Mouse (Mus musculus): ENCODE results near the gene Mup8. TPM values are rescaled to one million over a fixed set of nuclear protein-coding genes. Genes with fewer than 3 reads are reported as not detected.
"Not testable (repeated sequence)": the region's sequence is repeated elsewhere in the genome, so short reads cannot be mapped to it uniquely, and the experiment has no call there.

Mup8 gene
- not detected in 2 replicates for polyA plus RNA-seq (2015; fragmentation: Nextera tagmentation; extraction: Ambion mirVana)

DNA sequence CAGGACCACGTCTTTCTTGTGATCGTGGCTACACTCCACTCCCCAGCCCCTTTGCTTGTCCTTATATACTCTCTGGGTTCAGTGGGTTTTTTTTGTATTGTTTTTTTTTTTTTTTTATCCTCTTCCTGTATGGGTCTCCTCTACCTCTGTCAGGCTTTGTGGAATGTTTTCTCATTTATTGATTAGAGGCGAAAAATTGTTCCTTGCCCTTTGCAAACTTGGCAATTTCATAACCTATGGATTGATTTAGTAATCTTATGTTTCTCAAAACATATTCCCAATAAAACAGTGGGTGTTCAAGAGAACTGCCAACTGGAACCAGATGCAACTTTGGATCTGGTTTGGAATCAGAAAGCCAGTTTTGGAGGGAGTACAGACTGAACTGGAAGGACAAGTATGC is at the start of gene Mup8:
TSS of gene Mup8 (minus strand) at position 101 of the 400 bp plus-strand sequence.
- H3K27me3 ChIP-seq; H3K4me2 ChIP-seq; H3K36me3 ChIP-seq; H3K4me3 ChIP-seq (replicated peaks); ATAC-seq (replicated peaks; ENCODE audit: low FRiP score); H3K9ac ChIP-seq; H3K27ac ChIP-seq; H3K4me1 ChIP-seq; H3K9me3 ChIP-seq (replicated peaks): not testable (repeated sequence)
- 83% methylated on average over 3 of the region's 3 CpGs for WGBS

DNA sequence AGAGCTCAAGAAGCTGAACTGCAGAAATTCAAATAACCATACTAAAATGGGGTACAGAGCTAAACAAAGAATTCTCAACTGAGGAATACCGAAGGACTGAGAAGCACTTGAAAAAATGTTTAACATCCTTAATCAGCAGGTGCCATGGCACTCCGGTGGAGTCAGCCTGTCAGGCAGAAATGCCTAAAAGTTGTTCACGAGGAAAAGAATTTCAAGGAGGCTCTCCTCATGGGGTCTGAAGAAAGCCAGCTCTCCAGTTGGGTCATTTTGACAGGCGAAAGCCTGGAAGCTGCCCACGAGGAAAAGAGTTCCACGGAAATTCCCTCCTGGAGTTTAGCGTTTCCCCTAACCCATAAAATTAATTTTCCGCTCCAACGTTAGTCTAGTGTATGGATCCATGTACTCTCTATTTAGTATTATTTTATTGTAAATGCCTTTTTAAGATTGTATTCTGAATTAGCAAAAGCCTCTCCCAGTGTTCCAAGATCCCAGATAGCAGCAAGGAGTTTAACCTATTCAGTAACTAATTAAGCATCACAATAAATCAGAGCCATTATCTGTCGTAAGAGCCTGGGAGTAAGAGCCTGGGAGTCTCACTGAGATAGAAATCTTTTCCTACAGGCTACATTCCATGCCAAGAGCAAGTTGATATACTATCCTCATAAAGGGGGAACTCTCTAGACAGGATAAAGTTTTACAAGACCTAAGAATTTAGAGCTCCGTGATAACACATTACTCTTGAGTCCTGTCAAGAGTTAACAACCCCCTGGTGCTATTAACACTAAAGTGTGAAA is 43.8 kb upstream of the Mup8 start:
- peak; percentile 86 for ATAC-seq (replicated peaks; ENCODE audit: low FRiP score)
- H3K27me3 ChIP-seq; H3K36me3 ChIP-seq; H3K4me2 ChIP-seq; H3K27ac ChIP-seq; H3K9me3 ChIP-seq (replicated peaks); H3K9ac ChIP-seq; H3K4me1 ChIP-seq; H3K4me3 ChIP-seq (replicated peaks): not testable (repeated sequence)
- 50% methylated on average over 11 of the region's 11 CpGs for WGBS

DNA sequence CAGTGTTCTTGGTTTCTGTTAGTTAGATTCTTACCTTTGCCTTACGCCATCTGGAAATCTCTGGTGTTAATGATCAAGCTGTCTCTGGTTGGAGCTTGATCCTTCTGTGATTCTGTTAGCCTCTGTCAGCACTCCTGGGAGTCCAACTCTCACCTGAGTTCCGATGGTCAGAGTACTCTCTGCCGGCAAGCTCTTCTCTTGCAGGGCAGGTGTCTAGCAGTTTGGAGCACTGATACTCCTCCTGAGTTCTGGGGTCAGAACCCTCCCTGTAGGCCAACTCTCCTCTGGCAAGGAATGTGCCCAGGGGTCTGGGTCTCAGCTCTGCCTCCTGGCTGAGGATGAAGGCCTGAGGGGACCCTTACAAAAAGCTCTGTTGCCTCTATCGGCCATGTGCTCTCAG is 40.3 kb upstream of the Mup8 start:
- not testable (repeated sequence) for H3K4me2 ChIP-seq; H3K4me3 ChIP-seq (replicated peaks); H3K36me3 ChIP-seq; H3K9ac ChIP-seq; H3K9me3 ChIP-seq (replicated peaks); H3K27ac ChIP-seq; H3K27me3 ChIP-seq; H3K4me1 ChIP-seq; ATAC-seq (replicated peaks; ENCODE audit: low FRiP score)
- WGBS: 93% methylated on average over 3 of the region's 4 CpGs

Other genes starting within 250 kb of the Mup8 start
- gene Mup7, start 152.1 kb downstream of the Mup8 start, polyA plus RNA-seq (2015; fragmentation: Nextera tagmentation; extraction: Ambion mirVana): not detected in 2 replicates
- not detected in 2 replicates for gene Mup2, start 68.3 kb downstream of the Mup8 start, polyA plus RNA-seq (2015; fragmentation: Nextera tagmentation; extraction: Ambion mirVana)
- gene Mup9, start 199.4 kb upstream of the Mup8 start, polyA plus RNA-seq (2015; fragmentation: Nextera tagmentation; extraction: Ambion mirVana): not detected in 2 replicates

Measured in kidney, embryonic 15.5 days (tissue).